Mouse (Mus musculus) intestine, embryonic 16.5 days (tissue): ENCODE results near the gene Ak4. TPM values are rescaled to one million over a fixed set of nuclear protein-coding genes. Genes with fewer than 3 reads are reported as not detected.
"Not testable (repeated sequence)": the region's sequence is repeated elsewhere in the genome, so short reads cannot be mapped to it uniquely, and the experiment has no call there.

Experiments used
- ATAC-seq: fragments of 200-750 bp; cut with Nextera tagmentation; 2 replicates; pipeline ENCODE4 v1.8.0; 2017; ENCODE audit warnings: moderate TSS enrichment, moderate library complexity
- H3K27ac ChIP-seq: fragments of 300-500 bp; sonication (generic); 2 replicates; pipeline ENCODE4 v1.5.1; 2014; ENCODE audit warnings: mild to moderate bottlenecking, low read length
- H3K27me3 ChIP-seq: fragments of 300-500 bp; sonication (generic); replicated peaks from 2 replicates; pipeline ENCODE4 v1.6.1; 2014; ENCODE audit warnings: low read length, control low read depth, mixed read lengths; ENCODE audit not compliant: control insufficient read depth, insufficient read depth
- H3K36me3 ChIP-seq: fragments of 300-500 bp; sonication (generic); 2 replicates; pipeline ENCODE4 v1.6.1; 2014; ENCODE audit warnings: low read length, control low read depth; ENCODE audit not compliant: control insufficient read depth, insufficient read depth
- H3K4me1 ChIP-seq: fragments of 300-500 bp; sonication (generic); 2 replicates; pipeline ENCODE4 v1.6.1; 2014; ENCODE audit warnings: low read length, control low read depth, mixed read lengths; ENCODE audit not compliant: control insufficient read depth, insufficient read depth
- H3K4me2 ChIP-seq: fragments of 300-500 bp; sonication (generic); 2 replicates; pipeline ENCODE4 v1.6.1; 2014; ENCODE audit warnings: low read depth, low read length, control low read depth
- H3K4me3 ChIP-seq: fragments of 300-500 bp; sonication (generic); 2 replicates; pipeline ENCODE4 v1.5.1; 2014; ENCODE audit warnings: mild to moderate bottlenecking, low read length
- H3K9ac ChIP-seq: fragments of 300-500 bp; sonication (generic); 2 replicates; pipeline ENCODE4 v1.6.1; 2014; ENCODE audit warnings: low read depth, low read length
- H3K9me3 ChIP-seq: fragments of 300-500 bp; sonication (generic); 2 replicates; pipeline ENCODE4 v1.6.1; 2016; ENCODE audit warnings: low read length, control low read depth; ENCODE audit not compliant: control insufficient read depth
- WGBS: fragments of 180-500 bp; shearing (Covaris S2); extraction: QIAGEN DNeasy Blood & Tissue Kit; methylation state at CpG from one replicate; pipeline ENCODE4 v1.1.7; 2014; 5-methylcytosine and 5-hydroxymethylcytosine counted together
- polyA plus RNA-seq: library from polyadenylated mRNA; unstranded; fragments of >200 nt; fragmentation: Nextera tagmentation; extraction: Ambion mirVana; gene quantifications from 2 replicates; pipeline ENCODE4 v1.2.1, GENCODE M21; 2015

Ak4 gene
- polyA plus RNA-seq, 1 experiment from 2014 or later: 19.9 TPM

DNA sequence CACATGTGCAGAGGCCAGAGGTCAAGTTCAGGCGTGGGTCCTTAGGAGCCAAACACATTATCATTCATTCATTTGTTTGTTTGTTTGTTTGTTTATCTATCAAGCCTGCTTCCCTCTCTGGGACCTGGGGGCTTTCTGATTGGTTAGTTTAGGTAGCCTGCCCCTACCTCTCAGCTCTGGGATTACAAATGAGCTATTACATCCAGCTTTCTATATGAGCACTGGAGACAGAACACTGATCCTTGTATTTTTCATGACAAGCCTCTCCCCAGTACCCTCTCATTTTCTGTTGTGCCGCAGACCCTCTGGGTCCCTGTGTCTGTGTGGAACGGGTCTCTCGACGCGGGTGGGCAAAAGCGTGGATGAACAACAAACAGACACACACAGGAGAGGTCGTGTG lies 30.8 kb upstream of the Ak4 start:
- Histone ChIP-seq H3K4me3 (no peak overlapping the region), H3K9ac (no peak overlapping the region), H3K27me3 (no peaks in the 10 kb centered on the region), H3K9me3 (no peaks in the 10 kb centered on the region), H3K4me1 (no peaks in the 10 kb centered on the region), H3K4me2 (no peak overlapping the region), H3K36me3 (no peaks in the 10 kb centered on the region), H3K27ac (no peak overlapping the region)
- 90% methylated on average over 8 of the region's 8 CpGs for WGBS
- no peak for ATAC-seq

DNA sequence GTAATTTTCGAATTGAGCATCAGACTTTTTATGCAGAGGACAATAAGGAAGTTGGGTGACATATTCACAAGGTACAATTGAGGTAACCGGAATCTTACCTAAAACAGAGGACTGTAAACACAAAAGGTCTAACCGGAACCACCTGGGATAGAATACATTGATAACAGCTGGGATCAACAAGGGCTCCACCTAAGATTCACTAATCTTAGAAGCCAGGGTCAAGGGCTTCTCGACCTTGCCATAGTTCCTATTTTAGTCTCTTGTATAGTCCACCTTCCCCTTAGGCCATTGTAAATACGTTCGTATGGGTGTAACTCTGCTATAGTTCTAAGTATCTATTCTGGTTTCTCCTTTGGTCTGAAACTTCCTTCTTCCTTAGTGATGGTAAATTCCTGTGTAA lies 30.4 kb upstream of the Ak4 start:
- H3K9ac ChIP-seq, H3K4me1 ChIP-seq, H3K36me3 ChIP-seq, ATAC-seq, H3K4me2 ChIP-seq, H3K9me3 ChIP-seq, H3K27ac ChIP-seq, H3K27me3 ChIP-seq, H3K4me3 ChIP-seq: not testable (repeated sequence)
- WGBS: 79% methylated on average over 6 of the region's 6 CpGs

DNA sequence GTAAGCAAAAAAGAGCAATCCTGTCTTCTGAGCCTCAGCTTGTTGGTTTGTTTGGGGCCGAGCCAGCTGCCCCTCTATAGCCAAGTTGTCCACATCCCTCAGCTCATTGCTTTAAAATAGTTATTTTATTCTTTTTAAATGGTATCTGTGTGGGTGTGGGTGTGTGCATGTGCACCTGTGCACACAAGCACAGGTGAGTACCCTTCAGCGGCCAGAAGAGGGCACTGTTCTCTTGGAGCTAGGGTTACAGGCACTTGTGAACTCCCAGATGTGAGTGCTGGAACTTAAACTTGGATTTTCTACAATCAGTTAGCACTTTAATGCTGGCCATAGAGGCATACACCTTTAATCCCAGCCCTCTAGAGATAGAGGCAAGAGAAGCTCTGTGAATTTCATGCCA lies 26.8 kb upstream of the Ak4 start:
- Histone ChIP-seq H3K4me1 (no peaks in the 10 kb centered on the region), H3K4me3 (no peak overlapping the region), H3K9me3 (no peaks in the 10 kb centered on the region), H3K27me3 (no peaks in the 10 kb centered on the region), H3K36me3 (no peaks in the 10 kb centered on the region), H3K4me2 (no peak overlapping the region), H3K9ac (no peak overlapping the region), H3K27ac (no peak overlapping the region)
- 43% methylated on average over 2 of the region's 2 CpGs for WGBS
- no peak for ATAC-seq

DNA sequence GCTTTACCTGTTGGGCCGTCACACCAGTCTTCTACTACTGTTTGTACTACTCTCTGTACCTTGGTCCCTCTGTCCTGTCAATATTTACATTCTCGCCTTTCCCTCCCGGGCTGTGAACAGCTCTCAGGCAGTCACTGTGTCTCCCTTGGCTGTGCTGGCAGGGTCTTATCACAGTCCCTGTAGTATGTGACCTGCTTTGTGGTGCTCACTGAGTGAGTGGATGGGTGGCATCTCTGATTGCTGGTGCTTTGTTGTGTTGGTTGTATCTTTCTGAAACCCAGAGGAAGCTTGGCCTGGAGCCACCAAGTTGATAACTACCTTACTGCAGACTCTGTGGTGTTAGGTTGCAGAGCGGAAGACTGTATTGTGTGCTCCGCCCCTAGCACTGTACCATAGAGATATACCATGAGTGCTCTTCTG lies 25.8 kb upstream of the Ak4 start:
- H3K27ac ChIP-seq: no peak overlapping the region
- peak; percentile 96 for ATAC-seq
- H3K9me3 ChIP-seq: no peaks in the 10 kb centered on the region
- no peak overlapping the region for H3K4me2 ChIP-seq
- no peak overlapping the region for H3K4me3 ChIP-seq
- no peak overlapping the region for H3K9ac ChIP-seq
- no peaks in the 10 kb centered on the region for H3K4me1 ChIP-seq
- 45% methylated on average over 5 of the region's 5 CpGs for WGBS
- H3K27me3 ChIP-seq: no peaks in the 10 kb centered on the region
- no peaks in the 10 kb centered on the region for H3K36me3 ChIP-seq

DNA sequence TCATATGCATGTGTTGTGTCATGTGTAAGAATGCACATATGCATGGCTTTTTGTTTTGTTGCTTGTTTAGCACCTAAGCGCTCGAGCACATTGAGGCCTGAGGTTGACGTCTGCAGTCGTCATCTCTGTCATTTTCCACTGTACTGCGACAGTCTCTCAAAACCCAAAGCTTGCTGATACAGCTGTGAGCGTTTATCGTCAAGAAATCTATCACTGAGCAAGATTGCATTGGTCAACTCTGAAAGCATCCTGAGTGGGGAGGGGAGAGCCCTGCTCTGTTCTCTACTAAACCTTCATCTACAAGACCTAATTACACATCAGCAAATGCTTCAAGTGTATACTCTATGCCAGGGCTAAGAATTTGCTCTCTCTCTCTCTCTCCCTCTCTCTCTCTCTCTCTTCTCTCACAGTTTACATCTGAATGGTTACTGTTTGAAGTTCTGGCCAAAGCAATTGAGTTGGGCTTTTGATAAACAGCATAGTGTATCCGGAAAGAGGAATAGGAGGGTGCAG lies 24.0 kb upstream of the Ak4 start:
- Histone ChIP-seq H3K36me3 (no peaks in the 10 kb centered on the region), H3K27ac (no peak overlapping the region), H3K4me3 (no peak overlapping the region), H3K27me3 (no peaks in the 10 kb centered on the region), H3K9me3 (no peaks in the 10 kb centered on the region), H3K9ac (no peak overlapping the region), H3K4me1 (no peaks in the 10 kb centered on the region), H3K4me2 (no peak overlapping the region)
- WGBS: 82% methylated on average over 8 of the region's 8 CpGs
- ATAC-seq: no peak

DNA sequence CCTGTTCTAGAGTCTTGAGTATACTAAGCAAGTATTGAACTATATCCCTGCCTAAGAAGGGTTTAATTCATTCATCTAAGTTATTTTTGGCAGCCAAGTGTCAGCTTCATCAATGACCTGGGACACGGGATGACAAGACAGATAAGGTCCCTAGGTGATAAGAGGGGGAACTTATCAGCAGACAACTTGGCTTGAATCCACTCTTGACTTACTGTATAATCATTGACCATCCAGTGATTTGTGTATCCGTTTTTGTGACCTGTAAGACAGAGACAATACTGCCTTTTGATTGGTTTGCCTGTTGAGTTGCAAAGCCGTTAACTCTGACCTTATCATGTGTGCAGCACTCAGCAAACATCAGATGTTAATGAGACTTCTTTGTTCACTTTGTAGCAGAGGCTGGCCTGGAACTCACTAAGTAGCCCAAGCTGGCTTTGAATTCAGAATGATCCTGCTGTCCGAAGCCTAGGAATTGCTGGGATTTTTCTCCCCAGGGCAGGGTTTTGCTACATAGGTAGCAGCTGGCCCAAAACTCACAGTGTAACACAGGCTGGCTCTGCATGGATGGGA lies 19.0 kb upstream of the Ak4 start:
- WGBS: 54% methylated on average over 4 of the region's 4 CpGs
- no peak for ATAC-seq
- no peak overlapping the region for H3K9ac ChIP-seq
- H3K4me2 ChIP-seq: no peak overlapping the region
- no peak overlapping the region for H3K27ac ChIP-seq
- no peaks in the 10 kb centered on the region for H3K36me3 ChIP-seq
- H3K9me3 ChIP-seq: no peaks in the 10 kb centered on the region
- no peaks in the 10 kb centered on the region for H3K4me1 ChIP-seq
- H3K4me3 ChIP-seq: no peak overlapping the region
- H3K27me3 ChIP-seq: no peaks in the 10 kb centered on the region

DNA sequence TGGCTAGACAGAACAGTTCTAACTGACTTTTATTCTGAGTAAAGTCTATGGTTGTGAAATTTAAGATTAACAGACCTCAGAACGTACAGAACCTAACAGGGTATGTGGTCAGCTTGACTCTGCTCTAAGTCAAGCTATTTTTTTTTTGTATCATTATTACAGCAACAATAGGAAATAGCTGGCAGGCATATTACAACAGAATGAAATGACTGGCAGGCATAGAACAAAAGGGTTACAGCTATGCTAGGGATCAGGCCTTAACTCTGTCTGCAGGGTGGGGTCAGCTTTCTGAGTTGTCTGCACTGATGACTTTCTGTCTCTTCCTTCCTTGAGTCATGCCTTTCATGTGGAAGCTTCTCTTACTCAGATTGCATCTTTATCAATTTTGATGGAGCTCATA lies 17.1 kb upstream of the Ak4 start:
- ATAC-seq: no peak
- Histone ChIP-seq H3K9me3 (no peaks in the 10 kb centered on the region), H3K27ac (no peak overlapping the region), H3K4me2 (no peak overlapping the region), H3K36me3 (no peaks in the 10 kb centered on the region), H3K9ac (no peak overlapping the region), H3K4me1 (no peaks in the 10 kb centered on the region), H3K27me3 (no peaks in the 10 kb centered on the region), H3K4me3 (no peak overlapping the region)
- WGBS: 80% methylated on average over 1 of the region's 1 CpGs

DNA sequence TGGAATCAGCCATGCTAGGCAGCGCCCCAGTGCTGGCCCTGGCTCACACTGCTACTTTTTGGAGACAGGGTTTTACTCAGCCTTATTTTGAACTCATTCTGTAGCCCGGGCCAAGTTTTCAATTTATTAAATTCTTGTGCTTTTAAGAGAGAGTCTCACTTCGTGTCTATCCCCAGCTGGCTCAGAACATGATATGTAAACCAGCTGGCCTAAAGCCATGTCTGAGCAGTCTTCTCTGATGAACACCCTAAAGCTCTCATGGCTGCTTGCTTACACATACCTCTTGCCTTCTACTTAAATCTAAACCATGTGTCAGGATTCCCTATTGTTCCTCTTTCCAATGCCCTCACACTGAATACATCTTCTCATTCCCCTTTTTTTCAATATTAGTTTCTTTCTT lies 14.2 kb upstream of the Ak4 start:
- H3K9ac ChIP-seq: no peak overlapping the region
- ATAC-seq: peak; percentile 58; the same call in 1 of the 2 replicates
- H3K36me3 ChIP-seq: no peaks in the 10 kb centered on the region
- WGBS: 55% methylated on average over 3 of the region's 3 CpGs
- H3K4me1 ChIP-seq: no peaks in the 10 kb centered on the region
- H3K4me3 ChIP-seq: no peak overlapping the region
- no peaks in the 10 kb centered on the region for H3K27me3 ChIP-seq
- H3K9me3 ChIP-seq: no peaks in the 10 kb centered on the region
- H3K4me2 ChIP-seq: no peak overlapping the region
- peak overlapping the region; percentile 5; the same call in 1 of the 2 replicates for H3K27ac ChIP-seq

DNA sequence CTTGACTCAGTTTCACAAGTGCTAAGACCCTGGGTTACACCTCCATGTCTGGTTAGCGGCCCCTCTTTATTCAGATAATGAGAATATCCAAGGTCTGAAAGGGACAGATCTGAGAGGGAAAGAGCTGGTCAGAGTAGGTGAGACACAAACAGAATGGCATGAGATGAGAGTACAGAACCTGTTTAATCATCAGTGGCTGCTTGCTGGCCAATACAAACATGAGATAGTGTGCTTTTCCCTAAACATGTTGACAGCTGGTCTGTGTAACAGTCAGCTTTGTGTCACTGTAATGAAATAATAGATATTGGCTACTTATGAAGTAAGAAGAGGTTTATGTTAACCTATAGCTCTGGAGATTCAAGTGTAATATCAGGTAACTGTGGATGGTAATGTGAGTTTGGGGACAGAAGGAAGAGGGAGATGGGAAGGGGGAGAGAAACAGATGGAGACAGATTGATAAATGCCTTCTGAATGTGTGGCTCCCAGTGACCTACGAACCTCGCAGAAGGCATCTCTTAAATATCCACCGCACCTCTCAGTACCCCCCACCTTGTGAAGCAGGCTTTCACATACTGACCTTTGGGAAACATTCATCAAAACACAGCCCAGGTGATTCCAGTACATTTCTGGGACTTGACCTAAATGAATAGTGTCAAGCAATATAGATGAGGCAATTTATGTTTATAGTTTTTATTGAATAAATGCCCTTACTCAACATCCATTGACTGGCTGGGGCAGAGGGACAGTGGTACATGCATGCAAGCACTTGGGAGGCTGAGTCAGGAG lies 12.5 kb upstream of the Ak4 start:
- Histone ChIP-seq H3K9me3 (no peaks in the 10 kb centered on the region), H3K36me3 (no peaks in the 10 kb centered on the region), H3K27me3 (no peaks in the 10 kb centered on the region), H3K9ac (no peak overlapping the region), H3K4me2 (no peak overlapping the region), H3K27ac (no peak overlapping the region), H3K4me1 (no peaks in the 10 kb centered on the region), H3K4me3 (no peak overlapping the region)
- ATAC-seq: no peak
- 91% methylated on average over 4 of the region's 4 CpGs for WGBS
